ENCODE assay signal across 8 mouse cellular contexts in genomic region chr11:118201833-118202409, GRCm38 (mm10). TPM values are rescaled to one million over a fixed set of nuclear protein-coding genes. Genes with fewer than 3 reads are reported as not detected.
DNase-seq lines count a peak whose midpoint lies in the region; ATAC-seq lines count a peak whose summit lies in the region.

No protein-coding gene starts in this region.

- H3K4me1 ChIP-seq in kidney, embryonic 14.5 days (ENCODE audit: control insufficient read depth, insufficient read depth, low read length): peaks cover 55% of the 10 kb centered on the region
- peaks cover 61% of the 10 kb centered on the region for H3K4me1 ChIP-seq in embryonic facial prominence, embryonic 14.5 days (ENCODE audit: control insufficient read depth, insufficient read depth, low read length)
- peaks cover 60% of the 10 kb centered on the region for H3K4me1 ChIP-seq in intestine, embryonic 16.5 days (ENCODE audit: control insufficient read depth, insufficient read depth, low read length)
- peaks cover 66% of the 10 kb centered on the region for H3K4me1 ChIP-seq in midbrain, embryonic 15.5 days

- H3K27me3 ChIP-seq in kidney, embryonic 14.5 days (ENCODE audit: control insufficient read depth, insufficient read depth, low read length): no peaks in the 10 kb centered on the region
- H3K27me3 ChIP-seq in embryonic facial prominence, embryonic 14.5 days (replicated peaks; ENCODE audit: control insufficient read depth, insufficient read depth, low read length): no peaks in the 10 kb centered on the region
- H3K27me3 ChIP-seq in intestine, embryonic 16.5 days (replicated peaks; ENCODE audit: control insufficient read depth, insufficient read depth, low read length): no peaks in the 10 kb centered on the region
- no peaks in the 10 kb centered on the region for H3K27me3 ChIP-seq in midbrain, embryonic 15.5 days (replicated peaks)

- no peaks in the 10 kb centered on the region for H3K36me3 ChIP-seq in kidney, embryonic 14.5 days (ENCODE audit: control insufficient read depth, insufficient read depth, low read length)
- H3K36me3 ChIP-seq in embryonic facial prominence, embryonic 14.5 days (ENCODE audit: control insufficient read depth, insufficient read depth, low read length): no peaks in the 10 kb centered on the region
- no peaks in the 10 kb centered on the region for H3K36me3 ChIP-seq in intestine, embryonic 16.5 days (ENCODE audit: control insufficient read depth, insufficient read depth, low read length)
- H3K36me3 ChIP-seq in midbrain, embryonic 15.5 days (replicated peaks): no peaks in the 10 kb centered on the region

- ATAC-seq in kidney, embryonic 14.5 days (ENCODE audit: low FRiP score, low TSS enrichment): no peak
- ATAC-seq in embryonic facial prominence, embryonic 14.5 days (ENCODE audit: low read depth): peak; percentile 7; the same call in 1 of the 2 replicates
- peak; percentile 41 for ATAC-seq in intestine, embryonic 16.5 days
- peak; percentile 67 for ATAC-seq in midbrain, embryonic 15.5 days (replicated peaks)

- 14% methylated on average over 9 of the region's 9 CpGs for WGBS in kidney, embryonic 14.5 days
- 12% methylated on average over 9 of the region's 9 CpGs for WGBS in embryonic facial prominence, embryonic 14.5 days
- WGBS in intestine, embryonic 16.5 days: 19% methylated on average over 9 of the region's 9 CpGs
- WGBS in midbrain, embryonic 15.5 days: 5% methylated on average over 9 of the region's 9 CpGs

- DNase-seq in kidney, adult 8-10 months: no peak
- no peak for DNase-seq in embryonic facial prominence, embryonic 14.5 days (ENCODE audit: low spot score)
- DNase-seq in MN1 (ENCODE audit: low spot score): no peak
- DNase-seq in spleen, postnatal 10 days (ENCODE audit: low spot score in 2 of 2): no peak
- no peak for DNase-seq in spleen, postnatal 36 days (ENCODE audit: low spot score in 2 of 2)

- H3K27ac ChIP-seq in kidney, embryonic 14.5 days (ENCODE audit: low read depth, low read length): peak overlapping the region; percentile 91
- peak overlapping the region; percentile 81 for H3K27ac ChIP-seq in embryonic facial prominence, embryonic 14.5 days (replicated peaks; ENCODE audit: low read depth, low read length)
- peak overlapping the region; percentile 83 for H3K27ac ChIP-seq in intestine, embryonic 16.5 days (ENCODE audit: low read length)
- H3K27ac ChIP-seq in midbrain, embryonic 15.5 days: peak overlapping the region; percentile 98

- H3K4me3 ChIP-seq in kidney, embryonic 14.5 days (ENCODE audit: low read length): peak overlapping the region; percentile 40
- peak overlapping the region; percentile 42 for H3K4me3 ChIP-seq in embryonic facial prominence, embryonic 14.5 days (ENCODE audit: low read depth, low read length)
- H3K4me3 ChIP-seq in intestine, embryonic 16.5 days (ENCODE audit: low read length): peak overlapping the region; percentile 47
- peak overlapping the region; percentile 56 for H3K4me3 ChIP-seq in midbrain, embryonic 15.5 days

- peak overlapping the region; percentile 80 for H3K4me2 ChIP-seq in kidney, embryonic 14.5 days (replicated peaks; ENCODE audit: low read depth, low read length)
- H3K4me2 ChIP-seq in embryonic facial prominence, embryonic 14.5 days (ENCODE audit: low read depth, low read length): peak overlapping the region; percentile 78
- H3K4me2 ChIP-seq in intestine, embryonic 16.5 days (ENCODE audit: low read depth, low read length): peak overlapping the region; percentile 68
- H3K4me2 ChIP-seq in midbrain, embryonic 15.5 days: peak overlapping the region; percentile 78

- H3K9me3 ChIP-seq in kidney, embryonic 14.5 days (ENCODE audit: control insufficient read depth, low read length): no peaks in the 10 kb centered on the region
- H3K9me3 ChIP-seq in embryonic facial prominence, embryonic 14.5 days (ENCODE audit: control insufficient read depth, low read length): no peaks in the 10 kb centered on the region
- no peaks in the 10 kb centered on the region for H3K9me3 ChIP-seq in intestine, embryonic 16.5 days (ENCODE audit: control insufficient read depth, low read length)
- H3K9me3 ChIP-seq in midbrain, embryonic 15.5 days: no peaks in the 10 kb centered on the region

- H3K9ac ChIP-seq in kidney, embryonic 14.5 days (ENCODE audit: low read depth, low read length): peak overlapping the region; percentile 62
- peak overlapping the region; percentile 66 for H3K9ac ChIP-seq in embryonic facial prominence, embryonic 14.5 days (ENCODE audit: low read depth, low read length)
- peak overlapping the region; percentile 71 for H3K9ac ChIP-seq in intestine, embryonic 16.5 days (ENCODE audit: low read depth, low read length)
- H3K9ac ChIP-seq in midbrain, embryonic 15.5 days: peak overlapping the region; percentile 87

RNA-seq across cellular contexts. Expression of gene Cyth1, which starts 46.5 kb away (rescaled TPM):
- 11.4 and 12.4 TPM in 2 replicates for polyA plus RNA-seq in kidney, embryonic 14.5 days (2014; fragmentation: Nextera tagmentation; extraction: Ambion mirVana)
- polyA plus RNA-seq in embryonic facial prominence, embryonic 14.5 days (2014; fragmentation: Nextera tagmentation; extraction: Ambion mirVana): 11.4 and 12.5 TPM in 2 replicates
- 9.6 and 9.8 TPM in 2 replicates for polyA plus RNA-seq in intestine, embryonic 16.5 days (2015; fragmentation: Nextera tagmentation; extraction: Ambion mirVana)
- 28.5 and 30.2 TPM in 2 replicates for polyA plus RNA-seq in midbrain, embryonic 15.5 days (2015; fragmentation: Nextera tagmentation; extraction: Ambion mirVana)
